Mouse (Mus musculus) midbrain, postnatal 0 days (tissue): ENCODE measurements around the gene Kif2c. TPM values are rescaled to one million over a fixed set of nuclear protein-coding genes. Genes with fewer than 3 reads are reported as not detected.

Experiments used
- ATAC-seq: fragments of 200-750 bp; cut with Nextera tagmentation; 2 replicates; pipeline ENCODE4 v1.8.0; 2017; ENCODE audit warnings: moderate number of reproducible peaks, mild to moderate bottlenecking, moderate TSS enrichment, moderate library complexity; ENCODE audit not compliant: low FRiP score
- DNase-seq: peaks from one replicate; pipeline ENCODE4 v3.0.0-alpha.2; 2015; ENCODE audit warnings: low spot score
- H3K27ac ChIP-seq: fragments of 300-500 bp; sonication (generic); 2 replicates; pipeline ENCODE4 v1.5.1; 2014; ENCODE audit warnings: low read depth, mild to moderate bottlenecking, low read length, mixed read lengths
- H3K27me3 ChIP-seq: fragments of 300-500 bp; sonication (generic); 2 replicates; pipeline ENCODE4 v1.6.1; 2014; ENCODE audit warnings: low read length, control low read depth, mixed read lengths; ENCODE audit not compliant: insufficient read depth
- H3K36me3 ChIP-seq: fragments of 300-500 bp; sonication (generic); 2 replicates; pipeline ENCODE4 v1.6.1; 2014; ENCODE audit warnings: low read length, control low read depth, mixed read lengths; ENCODE audit not compliant: insufficient read depth
- H3K4me1 ChIP-seq: fragments of 300-500 bp; sonication (generic); 2 replicates; pipeline ENCODE4 v1.6.1; 2014; ENCODE audit warnings: mild to moderate bottlenecking, control low read depth, antibody characterized with exemption, low read length, mixed read lengths; ENCODE audit not compliant: insufficient read depth
- H3K4me2 ChIP-seq: fragments of 300-500 bp; sonication (generic); 2 replicates; pipeline ENCODE4 v1.6.1; 2014; ENCODE audit warnings: low read depth, mild to moderate bottlenecking, low read length, mixed read lengths; ENCODE audit not compliant: poor library complexity, severe bottlenecking
- H3K4me3 ChIP-seq: fragments of 300-500 bp; sonication (generic); 2 replicates; pipeline ENCODE4 v1.5.1; 2014; ENCODE audit warnings: low read depth, mild to moderate bottlenecking, low read length, moderate library complexity
- H3K9ac ChIP-seq: fragments of 300-500 bp; sonication (generic); replicated peaks from 2 replicates; pipeline ENCODE4 v1.6.1; 2014; ENCODE audit warnings: mild to moderate bottlenecking, low read length, moderate library complexity, mixed read lengths; ENCODE audit not compliant: poor library complexity, severe bottlenecking
- H3K9me3 ChIP-seq: fragments of 300-500 bp; sonication (generic); 2 replicates; pipeline ENCODE4 v1.6.1; 2016; ENCODE audit warnings: low read length, control low read depth
- CTCF ChIP-seq: IDR thresholded peaks from 2 replicates; pipeline ENCODE4 v1.5.1; 2016; ENCODE audit warnings: antibody characterized with exemption, mild to moderate bottlenecking
- WGBS: fragments of 180-500 bp; shearing (Covaris S2); extraction: QIAGEN DNeasy Blood & Tissue Kit; methylation state at CpG from one replicate; pipeline ENCODE4 v1.1.7; 2014; 5-methylcytosine and 5-hydroxymethylcytosine counted together
- microRNA-seq: library from miRNA; unstranded; fragments of <30 nt; microRNA quantifications from one replicate; pipeline ENCODE4, GENCODE M21; 2016; ENCODE audit warnings: borderline number of aligned reads
- polyA plus RNA-seq: library from polyadenylated mRNA; unstranded; fragments of >200 nt; fragmentation: Nextera tagmentation; extraction: Ambion mirVana; gene quantifications from 2 replicates; pipeline ENCODE4 v1.2.1, GENCODE M21; 2015
- total RNA-seq: library from RNA; depleted of rRNA; stranded (reverse); fragments of >200 nt; gene quantifications from 2 replicates; pipeline ENCODE4 v1.2.3, GENCODE M21; 2014; rRNA removed

The Kif2c gene
- total and polyA plus RNA-seq, 2 experiments from 2014 or later, result 2.3 to 9.8 TPM

- Histone ChIP-seq H3K9me3 (no peaks in the 10 kb centered on the region), H3K27me3 (no peaks in the 10 kb centered on the region), H3K4me1 (no peaks in the 10 kb centered on the region), H3K4me2 (no peak overlapping the region), H3K36me3 (peaks cover 55% of the 10 kb centered on the region), H3K27ac (no peak overlapping the region), H3K9ac (no peak overlapping the region), H3K4me3 (no peak overlapping the region)
- DNase-seq, result no peak
- no peak for ATAC-seq
- WGBS, result 91% methylated on average over 11 of the region's 11 CpGs
- no peak for TF ChIP-seq CTCF
These were observed 71.5 kb downstream of the Kif2c start for GRCm38 (mm10) chr4:117110985-117111384.

GRCm38 (mm10) chr4:117110249-117110648 is 72.2 kb downstream of the Kif2c start:
- no peak for TF ChIP-seq CTCF
- WGBS, result 90% methylated on average over 12 of the region's 13 CpGs

More at GRCm38 (mm10) chr4:117110249-117110648, 72.2 kb downstream of the Kif2c start:
- Histone ChIP-seq H3K4me2 (no peak overlapping the region), H3K9ac (no peak overlapping the region), H3K4me3 (no peak overlapping the region), H3K27me3 (no peaks in the 10 kb centered on the region), H3K36me3 (peaks cover 51% of the 10 kb centered on the region), H3K27ac (no peak overlapping the region), H3K9me3 (no peaks in the 10 kb centered on the region), H3K4me1 (no peaks in the 10 kb centered on the region)
- ATAC-seq (no peak), DNase-seq (no peak)

Small RNAs within 50 kb of the gene (microRNA-seq; reads per million reads assigned to microRNA genes)
- gene Gm22398, result not detected

Other genes with a start within 250 kb of the Kif2c start
- 25.5 and 50.0 TPM in 2 replicates for gene Urod, start 188.2 kb downstream of the Kif2c start, total RNA-seq
- 36.6 and 36.8 TPM in 2 replicates for gene Urod, start 188.2 kb downstream of the Kif2c start, polyA plus RNA-seq
- gene Hectd3, start 187.3 kb downstream of the Kif2c start, total RNA-seq, result 45.5 and 46.5 TPM in 2 replicates
- 20.2 and 22.6 TPM in 2 replicates for gene Hectd3, start 187.3 kb downstream of the Kif2c start, polyA plus RNA-seq
- 20.7 and 21.7 TPM in 2 replicates for gene Eif2b3, start 163.2 kb downstream of the Kif2c start, total RNA-seq
- gene Eif2b3, start 163.2 kb downstream of the Kif2c start, polyA plus RNA-seq, result 57.5 and 58.4 TPM in 2 replicates
- 6.8 and 12.2 TPM in 2 replicates for gene Ptch2, start 86.6 kb downstream of the Kif2c start, total RNA-seq
- 3.5 and 3.7 TPM in 2 replicates for gene Ptch2, start 86.6 kb downstream of the Kif2c start, polyA plus RNA-seq
- 7.3 and 8.2 TPM in 2 replicates for gene Btbd19, start 56.9 kb downstream of the Kif2c start, total RNA-seq
- 3.8 and 4.2 TPM in 2 replicates for gene Btbd19, start 56.9 kb downstream of the Kif2c start, polyA plus RNA-seq
- gene Tctex1d4, start 55.8 kb downstream of the Kif2c start, total RNA-seq, result 1.3 and 5.8 TPM in 2 replicates
- gene Tctex1d4, start 55.8 kb downstream of the Kif2c start, polyA plus RNA-seq, result 1.2 TPM in 2 replicates
- gene Plk3, start 48.7 kb downstream of the Kif2c start, total RNA-seq, result 20.8 and 28.2 TPM in 2 replicates
- gene Plk3, start 48.7 kb downstream of the Kif2c start, polyA plus RNA-seq, result 26.6 and 26.8 TPM in 2 replicates
- gene Rps8, start 26.4 kb downstream of the Kif2c start, total RNA-seq, result 439 and 604 TPM in 2 replicates
- 475 and 493 TPM in 2 replicates for gene Rps8, start 26.4 kb downstream of the Kif2c start, polyA plus RNA-seq
- 7.6 and 10.5 TPM in 2 replicates for gene Tmem53, start 69.3 kb upstream of the Kif2c start, total RNA-seq
- 9.7 and 12.6 TPM in 2 replicates for gene Tmem53, start 69.3 kb upstream of the Kif2c start, polyA plus RNA-seq
- 1.8 and 3.1 TPM in 2 replicates for gene Armh1, start 69.5 kb upstream of the Kif2c start, total RNA-seq
- 2.5 and 2.6 TPM in 2 replicates for gene Armh1, start 69.5 kb upstream of the Kif2c start, polyA plus RNA-seq